29 mouse cellular contexts compared by ENCODE assay signal in the genomic region with DNA sequence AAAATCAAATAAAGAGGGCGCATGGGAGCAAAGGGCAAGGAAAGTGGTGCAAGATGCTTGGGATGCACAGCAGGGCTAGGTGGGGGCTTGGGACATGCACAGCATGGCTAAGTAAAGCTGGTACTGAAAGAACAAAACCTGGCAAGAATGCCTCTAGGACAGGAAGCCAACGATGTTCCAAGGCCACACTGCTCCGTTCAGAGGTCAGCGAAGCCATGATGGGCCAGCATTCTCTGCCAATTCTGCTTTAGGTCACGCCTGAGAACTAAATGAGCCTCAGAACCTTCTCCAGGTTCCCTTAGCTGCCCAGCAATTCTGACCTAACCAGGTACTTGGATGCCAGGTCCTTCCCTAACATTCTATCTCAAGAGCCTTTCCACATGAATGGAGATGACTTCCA. TPM values are rescaled to one million over a fixed set of nuclear protein-coding genes. Genes with fewer than 3 reads are reported as not detected.
A peak's percentile ranks its signal among the peaks of the same experiment; 100 is the strongest.
DNase-seq lines count a peak whose midpoint lies in the region; ATAC-seq and TF ChIP-seq lines count a peak whose summit lies in the region.
"Had no signal": no experiment of that assay in that cellular context is flagged by ENCODE, and none has a peak within 500 bp of the region (broad histone marks: within the 10 kb centered on the region; RNA-seq: fewer than 3 reads in every experiment).

No protein-coding gene starts in this region.

- no peak overlapping the region for H3K9ac ChIP-seq in kidney, embryonic 14.5 days (ENCODE audit: low read depth, low read length)
- no peak overlapping the region for H3K9ac ChIP-seq in liver, adult 2 months (ENCODE audit: low read depth, low read length)
- no peak overlapping the region for H3K9ac ChIP-seq in liver, embryonic 11.5 days (ENCODE audit: low read depth, low read length)
- H3K9ac ChIP-seq: heart, embryonic 15.5 days; hindbrain, embryonic 12.5 days; liver, embryonic 14.5 days had no signal

- peak; percentile 36 for DNase-seq in kidney, adult 11 months
- DNase-seq in liver, adult 2 months (ENCODE audit: extremely low read depth, low read depth, low spot score), result peak; percentile 85
- no peak for DNase-seq in liver, embryonic 11.5 days (ENCODE audit: low spot score)
- DNase-seq in adrenal gland, postnatal 14 days, result peak; percentile 63
- peak; percentile 31 to 49 for DNase-seq in kidney, postnatal 25 days
- no peak for DNase-seq in left cerebral cortex, postnatal 10 days (ENCODE audit: extremely low spot score in 1 of 2, low spot score in 2 of 2)
- DNase-seq: B cell, adult 2 months; cerebellum, adult 11-12 months; cerebellum, adult 9-11 months; gastrocnemius, adult 2 months; gastrocnemius, postnatal 36 days; lung, adult 2 months; lung, postnatal 10 days; midbrain, embryonic 14.5 days; right cerebral cortex, postnatal 25 days; spleen, adult 18-20 months; thymus, postnatal 14 days had no signal

- H3K27me3 ChIP-seq in kidney, embryonic 14.5 days (ENCODE audit: control insufficient read depth, insufficient read depth, low read length), result no peaks in the 10 kb centered on the region
- H3K27me3 ChIP-seq in liver, adult 2 months (ENCODE audit: control insufficient read depth, insufficient read depth, low read length), result no peaks in the 10 kb centered on the region
- no peaks in the 10 kb centered on the region for H3K27me3 ChIP-seq in liver, embryonic 11.5 days (replicated peaks; ENCODE audit: control insufficient read depth, insufficient read depth, low read length)
- H3K27me3 ChIP-seq: heart, embryonic 15.5 days; hindbrain, embryonic 12.5 days had no signal

- 60% methylated on average over 5 of the region's 5 CpGs for WGBS in kidney, embryonic 14.5 days
- WGBS in liver, adult 2 months, result 17% methylated on average over 5 of the region's 5 CpGs
- 51% methylated on average over 5 of the region's 5 CpGs for WGBS in liver, embryonic 11.5 days

- H3K9me3 ChIP-seq in kidney, embryonic 14.5 days (ENCODE audit: control insufficient read depth, low read length), result no peaks in the 10 kb centered on the region
- H3K9me3 ChIP-seq in liver, embryonic 11.5 days (ENCODE audit: control insufficient read depth, low read length), result no peaks in the 10 kb centered on the region
- H3K9me3 ChIP-seq: heart, embryonic 15.5 days; hindbrain, embryonic 12.5 days had no signal

- no peak overlapping the region for H3K27ac ChIP-seq in kidney, embryonic 14.5 days (ENCODE audit: low read depth, low read length)
- H3K27ac ChIP-seq in liver, adult 2 months (replicated peaks; ENCODE audit: insufficient read depth, low read depth, low read length), result no peak overlapping the region
- no peak overlapping the region for H3K27ac ChIP-seq in liver, embryonic 11.5 days (ENCODE audit: low read depth, low read length)
- H3K27ac ChIP-seq: gastrocnemius, adult 2 months; heart, embryonic 15.5 days; hindbrain, embryonic 12.5 days; liver, embryonic 14.5 days; macrophage had no signal

- H3K79me2 ChIP-seq in liver, adult 2 months (ENCODE audit: control insufficient read depth, insufficient read depth, low read length), result no peaks in the 10 kb centered on the region

- ATAC-seq in kidney, embryonic 14.5 days (ENCODE audit: low FRiP score, low TSS enrichment), result no peak
- no peak for ATAC-seq in liver, embryonic 11.5 days (replicated peaks; ENCODE audit: low FRiP score)
- ATAC-seq in granulocyte monocyte progenitor cell, adult 5-6 weeks (replicated peaks; ENCODE audit: poor library complexity, severe bottlenecking), result no peak
- ATAC-seq: forebrain, embryonic 16.5 days; intestine, embryonic 16.5 days had no signal

- no peak overlapping the region for H3K4me3 ChIP-seq in kidney, embryonic 14.5 days (ENCODE audit: low read length)
- H3K4me3 ChIP-seq in liver, adult 2 months (ENCODE audit: insufficient read depth, low read depth, low read length), result no peak overlapping the region
- no peak overlapping the region for H3K4me3 ChIP-seq in liver, embryonic 11.5 days (ENCODE audit: low read depth, low read length)
- H3K4me3 ChIP-seq: erythroblast, embryonic 14.5 days; gastrocnemius, adult 2 months; heart, embryonic 15.5 days; hindbrain, embryonic 12.5 days had no signal

- H3K4me1 ChIP-seq in kidney, embryonic 14.5 days (ENCODE audit: control insufficient read depth, insufficient read depth, low read length), result no peaks in the 10 kb centered on the region
- peaks cover 5% of the 10 kb centered on the region; the same call in 1 of the 2 replicates for H3K4me1 ChIP-seq in liver, adult 2 months (ENCODE audit: control insufficient read depth, insufficient read depth, low read length)
- no peaks in the 10 kb centered on the region for H3K4me1 ChIP-seq in liver, embryonic 11.5 days (replicated peaks; ENCODE audit: control insufficient read depth, insufficient read depth, low read length)
- H3K4me1 ChIP-seq: hindbrain, embryonic 12.5 days had no signal

- H3K4me2 ChIP-seq in kidney, embryonic 14.5 days (replicated peaks; ENCODE audit: low read depth, low read length), result no peak overlapping the region
- H3K4me2 ChIP-seq in liver, embryonic 11.5 days, result no peak overlapping the region
- H3K4me2 ChIP-seq: heart, embryonic 15.5 days; hindbrain, embryonic 12.5 days had no signal

- no peaks in the 10 kb centered on the region for H3K36me3 ChIP-seq in kidney, embryonic 14.5 days (ENCODE audit: control insufficient read depth, insufficient read depth, low read length)
- no peaks in the 10 kb centered on the region for H3K36me3 ChIP-seq in liver, adult 2 months (ENCODE audit: control insufficient read depth, insufficient read depth, low read length)
- no peaks in the 10 kb centered on the region for H3K36me3 ChIP-seq in liver, embryonic 11.5 days (ENCODE audit: control insufficient read depth, insufficient read depth, low read length)
- H3K36me3 ChIP-seq: heart, embryonic 15.5 days; hindbrain, embryonic 12.5 days had no signal

- no peak for TF ChIP-seq POLR2A in liver, adult 2 months (IDR thresholded peaks at IDR 0.05; ENCODE audit: extremely low read depth, insufficient read depth, low read length)

- TF ChIP-seq CTCF in liver, adult 2 months (IDR thresholded peaks at IDR 0.05; ENCODE audit: low read depth, low read length), result no peak

- intact Hi-C loops in left cerebral cortex, postnatal 10 days (cut with DNase I), result no loop called here

RNA-seq across cellular contexts. Expression of a gene that starts 13.2 kb away (rescaled TPM):
- polyA plus RNA-seq in kidney, embryonic 14.5 days (2014; fragmentation: Nextera tagmentation; extraction: Ambion mirVana), result 0.21 and 0.32 TPM in 2 replicates
- 0.09 and 0.54 TPM in 2 replicates for total RNA-seq in liver, adult 2 months (2014; rRNA removed)
- not detected in 2 replicates for polyA plus RNA-seq in liver, adult 2 months (2012; rRNA removed)
- not detected in 2 replicates for polyA plus RNA-seq in liver, embryonic 11.5 days (2014; fragmentation: Nextera tagmentation; extraction: Ambion mirVana)
- total RNA-seq in adrenal gland, postnatal 14 days (2021), result 5.6 and 6.7 TPM in 2 replicates
- total RNA-seq in left cerebral cortex, postnatal 10 days (2021), result under 1 TPM; 0.45 to 0.56 TPM
- not detected in 2 replicates for total RNA-seq in granulocyte monocyte progenitor cell, adult 5-6 weeks (2014; fragmentation: Nextera tagmentation)
- not detected in 2 replicates for total RNA-seq in granulocyte monocyte progenitor cell, adult 5-6 weeks (2017)
- total RNA-seq: gastrocnemius, adult 2 months; gastrocnemius, postnatal 36 days; megakaryocyte-erythroid progenitor cell, adult 5-6 weeks; monocyte, adult 5-6 weeks had no signal
- polyA plus RNA-seq: erythroblast, embryonic 14.5 days; forebrain, embryonic 11.5 days; forebrain, embryonic 16.5 days; intestine, embryonic 16.5 days; macrophage had no signal

Comparison
In these comparisons a context has a peak if more than half of its experiments do, and no peak if none do; other contexts are left out.
1. DNase-seq: peak in kidney, adult 11 months (single experiment), liver, adult 2 months (single experiment), adrenal gland, postnatal 14 days (single experiment) and kidney, postnatal 25 days (2 of 2); none in liver, embryonic 11.5 days (single experiment) and left cerebral cortex, postnatal 10 days (0 of 2).